22 mouse cellular contexts compared by ENCODE assay signal in the genomic region with DNA sequence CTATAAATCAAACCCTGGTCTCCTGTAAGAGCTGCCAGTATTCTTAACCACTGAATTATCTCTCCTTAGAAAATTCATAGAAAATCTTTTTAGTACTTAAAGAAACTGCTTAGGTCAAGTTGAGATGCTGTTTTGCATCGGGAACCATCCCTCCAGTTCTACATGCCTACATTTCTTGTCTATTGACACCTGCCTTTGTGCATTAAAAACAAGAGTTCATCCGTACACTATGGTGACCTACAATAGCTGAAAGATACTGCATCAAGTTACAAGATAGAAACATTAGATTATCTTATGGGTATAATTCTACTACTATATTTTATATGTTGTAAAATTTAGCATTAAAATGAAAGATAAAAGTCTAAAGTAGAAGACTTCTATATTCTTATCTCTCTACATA.
"Had no signal": no experiment of that assay in that cellular context is flagged by ENCODE, and none has a peak within 500 bp of the region (broad histone marks: within the 10 kb centered on the region; RNA-seq: fewer than 3 reads in every experiment).

No protein-coding gene starts in this region.

- DNase-seq: kidney, adult 18-20 months; kidney, adult 9 months; kidney, postnatal 25 days; layer of hippocampus, adult 9-11 months; lung, adult 18-20 months; lung, postnatal 10 days; lung, postnatal 36 days; right cerebral cortex, adult 18-20 months; right cerebral cortex, postnatal 14 days; right cerebral cortex, postnatal 4 days; thymus, adult 2 months; thymus, postnatal 14 days had no signal

- H3K27me3 ChIP-seq: lung, embryonic 15.5 days; megakaryocyte, embryonic 14.5 days; midbrain, embryonic 12.5 days; midbrain, embryonic 15.5 days; neural tube, embryonic 12.5 days; neural tube, embryonic 15.5 days had no signal

- H3K9me3 ChIP-seq: lung, embryonic 15.5 days; midbrain, embryonic 12.5 days; midbrain, embryonic 15.5 days; neural tube, embryonic 12.5 days; neural tube, embryonic 15.5 days had no signal

- H3K27ac ChIP-seq: kidney, postnatal 0 days; layer of hippocampus, adult 2 months; left cerebral cortex, adult 2 months; lung, embryonic 15.5 days; midbrain, embryonic 12.5 days; midbrain, embryonic 15.5 days; neural tube, embryonic 12.5 days; neural tube, embryonic 15.5 days; stomach, postnatal 0 days had no signal

- H3K4me1 ChIP-seq: lung, embryonic 15.5 days; megakaryocyte, embryonic 14.5 days; midbrain, embryonic 12.5 days; midbrain, embryonic 15.5 days; neural tube, embryonic 12.5 days; neural tube, embryonic 15.5 days had no signal

- H3K4me2 ChIP-seq: lung, embryonic 15.5 days; midbrain, embryonic 12.5 days; midbrain, embryonic 15.5 days; neural tube, embryonic 12.5 days; neural tube, embryonic 15.5 days had no signal

- H3K36me3 ChIP-seq: lung, embryonic 15.5 days; midbrain, embryonic 12.5 days; midbrain, embryonic 15.5 days; neural tube, embryonic 12.5 days; neural tube, embryonic 15.5 days had no signal

- H3K9ac ChIP-seq: lung, embryonic 15.5 days; midbrain, embryonic 12.5 days; midbrain, embryonic 15.5 days; neural tube, embryonic 12.5 days; neural tube, embryonic 15.5 days had no signal

- ATAC-seq: midbrain, embryonic 15.5 days had no signal

- H3K4me3 ChIP-seq: layer of hippocampus, adult 2 months; left cerebral cortex, adult 2 months; lung, embryonic 15.5 days; megakaryocyte, embryonic 14.5 days; midbrain, embryonic 12.5 days; midbrain, embryonic 15.5 days; neural tube, embryonic 12.5 days; neural tube, embryonic 15.5 days had no signal
